Mouse (Mus musculus) neural tube, embryonic 14.5 days (tissue): ENCODE data around the gene Tspan10. TPM values are rescaled to one million over a fixed set of nuclear protein-coding genes. Genes with fewer than 3 reads are reported as not detected.
A peak's percentile ranks its signal among the peaks of the same experiment; 100 is the strongest.

Source experiments
- ATAC-seq: fragments of 200-750 bp; cut with Nextera tagmentation; 2 replicates; pipeline ENCODE4 v1.8.0; 2017; ENCODE audit warnings: low read depth, mild to moderate bottlenecking, moderate TSS enrichment, moderate library complexity
- H3K27ac ChIP-seq: fragments of 300-500 bp; sonication (generic); 2 replicates; pipeline ENCODE4 v1.5.1; 2014; ENCODE audit warnings: low read depth, mild to moderate bottlenecking, control low read depth, low read length, moderate library complexity, mixed read lengths
- H3K27me3 ChIP-seq: fragments of 300-500 bp; sonication (generic); 2 replicates; pipeline ENCODE4 v1.6.1; 2014; ENCODE audit warnings: low read length; ENCODE audit not compliant: control insufficient read depth, insufficient read depth
- H3K36me3 ChIP-seq: fragments of 300-500 bp; sonication (generic); 2 replicates; pipeline ENCODE4 v1.6.1; 2014; ENCODE audit warnings: low read length, mixed read lengths; ENCODE audit not compliant: control insufficient read depth, insufficient read depth
- H3K4me1 ChIP-seq: fragments of 300-500 bp; sonication (generic); 2 replicates; pipeline ENCODE4 v1.6.1; 2014; ENCODE audit warnings: low read length; ENCODE audit not compliant: control insufficient read depth, insufficient read depth
- H3K4me2 ChIP-seq: fragments of 300-500 bp; sonication (generic); 2 replicates; pipeline ENCODE4 v1.6.1; 2014; ENCODE audit warnings: mild to moderate bottlenecking, low read depth, low read length, control low read depth
- H3K4me3 ChIP-seq: fragments of 300-500 bp; sonication (generic); 2 replicates; pipeline ENCODE4 v1.5.1; 2014; ENCODE audit warnings: low read depth, low read length, control low read depth, mixed read lengths
- H3K9ac ChIP-seq: fragments of 300-500 bp; sonication (generic); replicated peaks from 2 replicates; pipeline ENCODE4 v1.6.1; 2014; ENCODE audit warnings: low read depth, mild to moderate bottlenecking, control low read depth, low read length, mixed read lengths
- H3K9me3 ChIP-seq: fragments of 300-500 bp; sonication (generic); 2 replicates; pipeline ENCODE4 v1.6.1; 2016; ENCODE audit warnings: low read length; ENCODE audit not compliant: control insufficient read depth
- WGBS: fragments of 180-500 bp; shearing (Covaris S2); extraction: QIAGEN DNeasy Blood & Tissue Kit; methylation state at CpG from one replicate; pipeline ENCODE4 v1.1.7; 2014; 5-methylcytosine and 5-hydroxymethylcytosine counted together
- polyA plus RNA-seq: library from polyadenylated mRNA; unstranded; fragments of >200 nt; fragmentation: Nextera tagmentation; extraction: Ambion mirVana; gene quantifications from 2 replicates; pipeline ENCODE4 v1.2.1, GENCODE M21; 2014

The Tspan10 gene
- polyA plus RNA-seq, 1 experiment from 2014 or later = not detected

DNA sequence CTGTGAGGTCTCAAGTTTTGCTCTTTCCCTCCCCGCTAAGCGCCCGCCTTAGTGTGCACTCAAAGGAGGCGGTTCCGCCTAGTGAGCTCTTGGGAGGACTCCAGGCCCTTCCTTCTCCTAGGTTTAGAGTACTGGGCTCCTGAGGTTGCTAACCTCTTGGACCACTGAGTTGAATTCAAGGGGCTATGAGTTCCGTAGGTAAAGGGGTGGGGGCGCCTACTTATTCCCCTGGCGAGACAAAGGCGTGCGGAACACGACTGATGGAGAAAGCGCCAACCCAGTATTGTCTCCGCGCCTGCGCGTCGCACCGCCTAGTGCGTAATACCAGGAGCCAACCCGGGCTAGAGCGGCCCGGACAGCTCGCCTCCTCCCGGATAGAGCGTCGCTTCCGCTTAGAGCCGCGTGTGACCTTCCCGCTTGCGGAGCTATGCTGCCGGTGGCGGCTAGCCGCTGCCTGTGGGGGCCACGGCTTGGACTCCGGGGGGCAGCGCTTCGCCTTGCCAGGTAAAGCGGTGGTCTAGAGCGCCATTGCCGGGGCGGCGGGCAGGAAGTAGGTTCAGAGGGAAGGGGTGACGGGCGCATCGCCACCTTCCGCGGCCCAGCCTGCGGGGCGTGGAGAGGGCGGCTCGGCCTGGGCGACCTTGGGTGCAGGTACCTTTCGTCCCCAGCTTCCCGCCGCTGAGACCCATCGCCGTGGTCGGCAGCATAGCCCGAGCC, 42.0 kb downstream of the Tspan10 start, which contains the start of gene Mrpl12:
TSS of gene Mrpl12 (plus strand) at position 349 of the 717 bp plus-strand sequence.
- no peaks in the 10 kb centered on the region for H3K9me3 ChIP-seq
- peak within 1 kb of the TSS; percentile 81 for H3K9ac ChIP-seq
- H3K4me1 ChIP-seq = peaks cover 11% of the 10 kb centered on the region
- no peaks in the 10 kb centered on the region for H3K27me3 ChIP-seq
- WGBS = under 1% methylated on average over 55 of the region's 60 CpGs
- H3K4me3 ChIP-seq = peak within 1 kb of the TSS; percentile 94
- ATAC-seq = peak; percentile 95
- peak within 1 kb of the TSS; percentile 94 for H3K4me2 ChIP-seq
- H3K36me3 ChIP-seq = peaks cover 53% of the 10 kb centered on the region
- peak within 1 kb of the TSS; percentile 90 for H3K27ac ChIP-seq

DNA sequence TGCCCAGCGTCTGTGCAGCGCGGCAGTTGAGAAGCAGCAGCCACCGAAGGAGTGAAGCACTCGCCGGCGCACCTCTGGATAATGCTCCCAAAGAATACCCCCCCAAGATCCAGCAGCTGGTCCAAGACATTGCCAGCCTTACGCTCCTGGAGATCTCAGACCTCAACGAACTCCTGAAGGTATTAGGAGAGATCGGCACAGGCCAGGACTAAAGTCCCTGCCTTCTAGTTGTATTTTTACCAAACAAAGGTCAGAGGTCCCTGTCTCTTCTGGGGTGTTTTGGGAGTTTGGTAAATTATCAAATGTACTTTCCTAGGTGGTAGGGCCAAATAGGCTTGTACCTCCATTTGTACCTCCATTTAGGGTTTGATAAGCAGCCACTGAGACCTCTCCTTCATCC, 42.8 kb downstream of the Tspan10 start:
- Histone ChIP-seq H3K9me3 (no peaks in the 10 kb centered on the region), H3K4me2 (peak overlapping the region; percentile 94), H3K9ac (peak overlapping the region; percentile 81), H3K27me3 (no peaks in the 10 kb centered on the region), H3K36me3 (peaks cover 46% of the 10 kb centered on the region), H3K4me3 (peak overlapping the region; percentile 94), H3K27ac (no peak overlapping the region; the same call in 1 of the 2 replicates), H3K4me1 (peaks cover 11% of the 10 kb centered on the region)
- ATAC-seq = no peak
- 13% methylated on average over 10 of the region's 10 CpGs for WGBS

DNA sequence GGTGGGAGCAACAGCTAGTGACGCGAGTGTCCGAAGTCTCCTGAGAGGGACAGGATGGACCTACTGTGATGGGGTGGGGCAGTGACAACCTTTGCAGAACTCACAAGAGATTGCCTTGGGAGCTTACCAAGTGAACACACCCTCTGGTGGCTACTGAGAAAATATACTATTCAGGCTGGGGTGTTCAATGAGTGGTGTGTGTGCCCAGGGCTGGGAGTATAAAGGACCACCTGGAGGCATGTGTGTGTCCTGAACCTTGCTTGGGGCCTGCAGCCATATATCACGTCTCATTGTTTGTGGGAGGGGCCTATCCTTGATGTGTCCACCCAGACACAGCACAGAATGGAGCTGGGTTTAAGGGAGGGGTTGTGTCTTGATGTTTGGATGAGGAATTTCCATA, 46.1 kb downstream of the Tspan10 start:
- WGBS = 81% methylated on average over 4 of the region's 4 CpGs
- Histone ChIP-seq H3K9ac (no peak overlapping the region), H3K4me1 (peaks cover 33% of the 10 kb centered on the region), H3K4me2 (no peak overlapping the region), H3K27ac (no peak overlapping the region), H3K36me3 (peaks cover 28% of the 10 kb centered on the region), H3K27me3 (no peaks in the 10 kb centered on the region), H3K9me3 (no peaks in the 10 kb centered on the region), H3K4me3 (no peak overlapping the region)
- no peak for ATAC-seq

DNA sequence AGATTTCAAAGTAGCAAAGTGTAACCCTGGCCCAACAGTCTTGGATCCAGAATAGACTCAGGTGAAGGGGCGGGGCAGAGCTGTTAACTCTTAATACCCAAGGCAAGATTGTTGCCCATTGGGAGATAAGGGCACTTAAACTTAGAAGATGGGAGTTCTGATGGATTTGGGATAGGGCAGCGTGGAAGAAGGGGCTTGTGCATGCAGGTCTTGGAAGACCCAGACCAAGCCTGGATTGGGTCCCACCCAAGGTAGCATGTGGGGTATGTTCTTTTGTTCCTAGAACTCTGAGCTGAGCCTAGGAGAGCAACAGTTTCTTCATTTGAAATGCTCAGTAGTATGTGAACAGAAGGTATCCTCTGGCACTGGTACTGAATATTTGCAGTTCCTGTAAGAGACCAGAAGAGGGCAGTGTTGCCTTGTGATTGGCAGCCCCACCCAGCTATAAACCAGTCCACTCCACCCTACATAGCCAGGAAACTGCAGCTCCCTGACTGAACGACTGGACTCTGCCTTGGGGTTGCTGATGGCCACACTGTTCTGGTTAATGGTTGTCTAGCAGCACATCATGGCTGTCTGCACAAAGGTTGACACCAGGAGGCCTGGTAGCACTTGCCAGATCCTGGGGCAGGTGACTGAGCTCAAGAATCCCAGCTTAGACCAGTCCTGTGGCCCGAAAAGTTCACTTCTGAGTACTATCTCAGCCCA, 46.8 kb downstream of the Tspan10 start:
- no peak; the same call in 1 of the 2 replicates for ATAC-seq
- no peak overlapping the region for H3K4me2 ChIP-seq
- H3K4me1 ChIP-seq = peaks cover 34% of the 10 kb centered on the region
- peaks cover 28% of the 10 kb centered on the region for H3K36me3 ChIP-seq
- 68% methylated on average over 4 of the region's 4 CpGs for WGBS
- H3K27ac ChIP-seq = no peak overlapping the region
- no peaks in the 10 kb centered on the region for H3K9me3 ChIP-seq
- H3K9ac ChIP-seq = no peak overlapping the region
- no peak overlapping the region for H3K4me3 ChIP-seq
- no peaks in the 10 kb centered on the region for H3K27me3 ChIP-seq

DNA sequence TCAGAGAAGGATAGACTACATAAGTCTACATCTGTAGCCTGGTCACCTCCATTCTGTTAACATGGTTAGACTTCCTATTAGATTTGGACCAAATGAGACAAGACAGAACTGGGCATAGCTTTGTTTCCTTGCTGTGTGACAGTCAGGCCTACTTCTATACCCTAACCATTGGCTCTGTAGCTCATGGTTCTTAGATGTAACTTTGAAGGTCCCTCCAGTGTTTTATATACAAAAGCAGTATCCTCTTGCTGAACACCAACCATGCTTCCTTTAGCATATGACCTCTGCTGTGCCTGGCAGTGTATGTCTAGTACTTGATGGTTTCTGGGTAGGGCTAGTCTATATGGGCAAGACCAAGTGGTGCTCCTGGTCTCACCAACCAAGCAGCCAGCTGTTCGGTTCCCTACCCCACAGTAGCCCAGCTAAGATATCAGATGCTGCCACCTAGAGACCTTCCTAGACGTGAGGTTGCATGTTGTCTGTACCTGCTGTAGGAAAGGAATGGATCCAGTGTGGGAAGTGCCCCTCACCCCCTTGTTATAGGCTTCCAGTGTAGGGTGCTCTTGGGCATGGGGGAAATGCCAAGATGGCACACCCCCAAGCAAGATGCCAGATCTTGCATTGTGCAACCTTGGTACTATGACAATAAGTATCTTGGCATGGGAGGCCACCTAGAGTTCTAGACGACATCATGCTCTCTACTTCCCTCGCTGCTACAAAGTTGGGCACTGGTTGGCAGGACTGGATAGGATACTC, 48.0 kb downstream of the Tspan10 start:
- peaks cover 29% of the 10 kb centered on the region for H3K4me1 ChIP-seq
- peak overlapping the region; percentile 95; the same call in 1 of the 2 replicates for H3K4me2 ChIP-seq
- H3K27ac ChIP-seq = no peak overlapping the region
- WGBS = 42% methylated on average over 4 of the region's 4 CpGs
- H3K36me3 ChIP-seq = peaks cover 38% of the 10 kb centered on the region
- H3K9ac ChIP-seq = no peak overlapping the region
- H3K9me3 ChIP-seq = no peaks in the 10 kb centered on the region
- no peaks in the 10 kb centered on the region for H3K27me3 ChIP-seq
- no peak overlapping the region for H3K4me3 ChIP-seq
- ATAC-seq = no peak

DNA sequence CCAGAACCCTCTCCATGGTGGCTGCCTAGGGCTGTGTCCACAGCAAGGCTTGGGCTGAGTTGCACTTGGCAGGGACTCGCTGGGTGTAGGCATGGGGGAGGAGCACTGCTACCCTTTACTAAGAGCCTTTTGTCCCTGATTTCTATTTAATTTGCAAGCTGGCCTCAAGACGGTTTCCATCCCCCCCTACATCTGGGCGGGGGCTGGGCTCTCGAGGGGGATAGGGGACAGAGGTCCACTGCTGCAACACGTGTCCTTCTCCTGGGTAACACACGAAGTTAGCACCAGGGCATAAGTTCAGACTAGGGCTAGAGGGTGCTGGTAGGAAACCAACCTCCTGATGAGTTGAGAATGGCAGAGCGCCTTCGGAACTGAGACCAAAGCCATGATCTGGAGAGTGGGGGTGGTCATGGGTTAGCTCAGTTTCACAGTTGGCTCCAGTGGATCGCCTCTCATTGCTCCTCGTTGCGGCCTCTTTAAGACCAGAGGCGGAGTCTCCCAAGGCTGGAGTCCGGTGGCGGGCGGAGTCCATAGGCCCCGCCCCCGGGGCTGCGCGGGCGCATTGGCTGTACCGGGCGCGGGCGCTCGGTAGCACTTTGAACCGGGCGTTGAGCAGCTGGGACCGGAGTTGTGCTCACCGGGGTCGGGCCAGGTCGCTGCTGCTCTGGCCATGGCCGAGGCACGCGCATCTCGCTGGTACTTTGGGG, 49.0 kb downstream of the Tspan10 start, which contains the start of gene Slc25a10:
TSS of gene Slc25a10 (plus strand) at position 524 of the 707 bp plus-strand sequence.
- peaks cover 45% of the 10 kb centered on the region for H3K36me3 ChIP-seq
- H3K4me1 ChIP-seq = peaks cover 25% of the 10 kb centered on the region

DNA sequence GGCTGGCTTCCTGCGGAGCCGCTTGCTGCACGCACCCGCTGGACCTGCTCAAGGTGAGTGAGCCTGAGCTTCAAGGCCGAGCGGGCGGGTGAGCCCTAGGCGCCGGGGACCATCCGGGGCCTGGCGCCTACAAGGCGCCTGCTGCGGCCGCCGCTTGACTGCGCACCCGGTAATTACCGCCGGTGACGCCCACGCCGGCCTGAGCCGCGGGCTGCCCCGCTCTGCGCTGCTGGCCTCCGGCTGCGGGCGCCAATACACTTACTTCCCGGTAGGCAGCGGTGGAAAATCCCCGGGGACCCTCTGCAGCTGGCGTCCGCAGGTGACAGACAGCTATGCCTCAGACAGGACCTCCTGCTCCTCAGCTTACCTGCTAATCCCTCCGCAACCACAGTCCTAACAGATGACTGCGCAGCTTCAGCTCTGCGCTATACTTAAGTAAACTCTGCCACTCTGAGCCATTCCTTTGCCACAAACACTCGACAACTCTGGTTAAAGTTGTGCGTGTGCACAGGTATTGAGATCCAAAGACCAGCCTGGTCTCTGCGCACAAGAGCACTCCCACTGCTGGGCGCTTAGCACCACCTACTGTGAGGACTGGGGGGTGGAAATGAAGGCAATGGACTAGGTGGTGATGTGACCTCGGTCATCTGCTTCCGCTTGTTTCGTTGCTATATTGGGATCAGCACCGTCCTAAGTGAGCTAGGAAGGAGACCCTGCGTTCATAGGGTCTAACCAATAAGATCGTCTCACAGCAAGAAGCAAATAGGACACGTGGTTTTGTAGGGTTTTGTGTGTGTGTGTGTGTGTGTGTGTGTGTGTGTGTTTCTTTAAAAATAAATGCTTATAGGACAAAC, 49.8 kb downstream of the Tspan10 start:
- H3K4me1 ChIP-seq = peaks cover 25% of the 10 kb centered on the region
- H3K4me2 ChIP-seq = peak overlapping the region; percentile 95
- peak overlapping the region; percentile 81 for H3K9ac ChIP-seq
- H3K27ac ChIP-seq = peak overlapping the region; percentile 60
- peaks cover 41% of the 10 kb centered on the region for H3K36me3 ChIP-seq
- H3K4me3 ChIP-seq = peak overlapping the region; percentile 89
- ATAC-seq = peak; percentile 52
- H3K9me3 ChIP-seq = no peaks in the 10 kb centered on the region
- H3K27me3 ChIP-seq = no peaks in the 10 kb centered on the region
- under 1% methylated on average over 46 of the region's 48 CpGs for WGBS

More for the DNA sequence above, 49.0 kb downstream of the Tspan10 start, which contains the start of gene Slc25a10:
- Histone ChIP-seq H3K9me3 (no peaks in the 10 kb centered on the region), H3K9ac (peak within 1 kb of the TSS; percentile 81), H3K27ac (peak within 1 kb of the TSS; percentile 60), H3K4me2 (peak within 1 kb of the TSS; percentile 95), H3K4me3 (peak within 1 kb of the TSS; percentile 89), H3K27me3 (no peaks in the 10 kb centered on the region)
- 0% methylated on average over 35 of the region's 35 CpGs for WGBS
- ATAC-seq = peak; percentile 84

DNA sequence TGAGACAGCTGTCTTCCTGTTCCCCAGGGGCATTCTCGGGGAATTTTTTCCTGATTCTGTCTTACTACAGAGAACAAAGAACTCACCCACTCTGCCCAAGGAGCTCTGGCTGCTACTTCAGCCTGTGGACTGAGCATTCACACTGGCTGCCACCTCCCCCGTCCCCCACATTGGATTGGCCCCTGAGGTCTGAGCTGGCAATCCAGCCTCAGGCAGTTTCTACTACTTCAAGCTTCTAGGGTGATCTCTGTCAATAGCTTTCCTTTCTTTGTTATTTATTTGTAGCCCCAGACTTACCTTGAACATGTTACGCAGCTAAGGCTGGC, 50.4 kb downstream of the Tspan10 start:
- 25% methylated on average over 3 of the region's 3 CpGs for WGBS
- H3K4me3 ChIP-seq = peak overlapping the region; percentile 89
- H3K4me1 ChIP-seq = peaks cover 25% of the 10 kb centered on the region
- H3K36me3 ChIP-seq = peaks cover 35% of the 10 kb centered on the region
- H3K27me3 ChIP-seq = no peaks in the 10 kb centered on the region
- H3K27ac ChIP-seq = peak overlapping the region; percentile 36; the same call in 1 of the 2 replicates
- ATAC-seq = no peak
- peak overlapping the region; percentile 81; the same call in 1 of the 2 replicates for H3K9ac ChIP-seq
- no peaks in the 10 kb centered on the region for H3K9me3 ChIP-seq
- peak overlapping the region; percentile 95 for H3K4me2 ChIP-seq
